Mouse (Mus musculus) forebrain, embryonic 16.5 days (tissue): ENCODE data around the gene Xcr1. TPM values are rescaled to one million over a fixed set of nuclear protein-coding genes. Genes with fewer than 3 reads are reported as not detected.

Experiments
- ATAC-seq: fragments of 200-750 bp; cut with Nextera tagmentation; 2 replicates; pipeline ENCODE4 v1.8.0; 2017; ENCODE audit warnings: mild to moderate bottlenecking, moderate library complexity
- H3K27ac ChIP-seq: fragments of 300-500 bp; sonication (generic); 2 replicates; pipeline ENCODE4 v1.5.1; 2014; ENCODE audit warnings: low read length, control low read depth
- H3K27me3 ChIP-seq: fragments of 300-500 bp; sonication (generic); replicated peaks from 2 replicates; pipeline ENCODE4 v1.6.1; 2014; ENCODE audit warnings: low read length; ENCODE audit not compliant: control insufficient read depth, insufficient read depth
- H3K36me3 ChIP-seq: fragments of 300-500 bp; sonication (generic); 2 replicates; pipeline ENCODE4 v1.6.1; 2014; ENCODE audit not compliant: control insufficient read depth, insufficient read depth
- H3K4me1 ChIP-seq: fragments of 300-500 bp; sonication (generic); replicated peaks from 2 replicates; pipeline ENCODE4 v1.6.1; 2014; ENCODE audit warnings: low read length; ENCODE audit not compliant: control insufficient read depth, insufficient read depth
- H3K4me2 ChIP-seq: fragments of 300-500 bp; sonication (generic); 2 replicates; pipeline ENCODE4 v1.6.1; 2014; ENCODE audit warnings: mild to moderate bottlenecking, low read length, control low read depth
- H3K4me3 ChIP-seq: fragments of 300-500 bp; sonication (generic); replicated peaks from 2 replicates; pipeline ENCODE4 v1.5.1; 2014; ENCODE audit warnings: mild to moderate bottlenecking, low read length, control low read depth
- H3K9ac ChIP-seq: fragments of 300-500 bp; sonication (generic); replicated peaks from 2 replicates; pipeline ENCODE4 v1.6.1; 2014; ENCODE audit warnings: low read depth, low read length, control low read depth
- H3K9me3 ChIP-seq: fragments of 300-500 bp; sonication (generic); 2 replicates; pipeline ENCODE4 v1.6.1; 2016; ENCODE audit warnings: low read length; ENCODE audit not compliant: control insufficient read depth
- WGBS: fragments of 180-500 bp; shearing (Covaris S2); extraction: QIAGEN DNeasy Blood & Tissue Kit; methylation state at CpG from one replicate; pipeline ENCODE4 v1.1.7; 2014; 5-methylcytosine and 5-hydroxymethylcytosine counted together
- polyA plus RNA-seq: library from polyadenylated mRNA; unstranded; fragments of >200 nt; fragmentation: Nextera tagmentation; extraction: Ambion mirVana; gene quantifications from 2 replicates; pipeline ENCODE4 v1.2.1, GENCODE M21; 2015

Gene Xcr1
- polyA plus RNA-seq, 1 experiment from 2014 or later = 0.06 TPM

- H3K4me1 ChIP-seq = no peaks in the 10 kb centered on the region
- H3K4me2 ChIP-seq = no peak overlapping the region
- no peaks in the 10 kb centered on the region for H3K9me3 ChIP-seq
- no peak for ATAC-seq
- no peak overlapping the region for H3K4me3 ChIP-seq
- no peaks in the 10 kb centered on the region for H3K27me3 ChIP-seq
- WGBS = 86% methylated on average over 3 of the region's 3 CpGs
- H3K36me3 ChIP-seq = peaks cover 14% of the 10 kb centered on the region
- H3K9ac ChIP-seq = no peak overlapping the region
- H3K27ac ChIP-seq = no peak overlapping the region
Measured at GRCm38 (mm10) chr9:123826631-123827030, 35.2 kb downstream of the Xcr1 start.

GRCm38 (mm10) chr9:123818601-123819000 is 43.2 kb downstream of the Xcr1 start:
- no peak for ATAC-seq
- H3K36me3 ChIP-seq = peaks cover 7% of the 10 kb centered on the region
- no peak overlapping the region for H3K27ac ChIP-seq
- no peaks in the 10 kb centered on the region for H3K4me1 ChIP-seq
- H3K9ac ChIP-seq = no peak overlapping the region
- H3K4me3 ChIP-seq = no peak overlapping the region
- H3K4me2 ChIP-seq = no peak overlapping the region
- H3K27me3 ChIP-seq = no peaks in the 10 kb centered on the region
- H3K9me3 ChIP-seq = no peaks in the 10 kb centered on the region
- WGBS = 82% methylated on average over 2 of the region's 2 CpGs

- Histone ChIP-seq H3K4me1 (no peaks in the 10 kb centered on the region), H3K4me2 (no peak overlapping the region), H3K36me3 (0 out of 2 replicates have a peak, but pooled peaks cover 2% of the 10 kb centered on the region), H3K27me3 (no peaks in the 10 kb centered on the region), H3K4me3 (no peak overlapping the region), H3K9me3 (no peaks in the 10 kb centered on the region), H3K9ac (no peak overlapping the region), H3K27ac (no peak overlapping the region)
- 100% methylated on average over 1 of the region's 1 CpGs for WGBS
- no peak for ATAC-seq
Measured at GRCm38 (mm10) chr9:123815996-123816395, 45.8 kb downstream of the Xcr1 start.

DNA sequence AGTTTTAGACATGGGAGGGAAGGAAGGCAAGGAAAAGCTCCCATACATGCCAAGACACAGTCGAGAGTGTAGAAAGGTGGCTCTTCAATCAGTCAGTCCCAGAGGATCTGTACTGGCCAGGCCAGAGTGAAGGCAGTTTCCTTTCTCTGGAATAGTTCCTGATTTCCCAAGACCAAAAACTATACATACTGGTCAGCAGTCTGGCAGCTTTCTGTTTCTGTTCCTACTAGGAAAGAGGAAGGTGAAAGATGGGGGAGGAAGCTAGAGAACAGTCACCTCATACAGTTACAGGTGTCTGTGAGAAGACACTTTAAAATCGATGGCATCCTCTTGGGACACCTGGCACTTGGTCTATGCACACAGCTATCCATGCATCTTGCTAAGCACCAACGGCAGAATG is 46.4 kb downstream of the Xcr1 start:
- no peak overlapping the region for H3K4me3 ChIP-seq
- ATAC-seq = no peak
- H3K9ac ChIP-seq = no peak overlapping the region
- no peaks in the 10 kb centered on the region for H3K4me1 ChIP-seq
- no peak overlapping the region for H3K4me2 ChIP-seq
- no peaks in the 10 kb centered on the region for H3K27me3 ChIP-seq
- H3K36me3 ChIP-seq = peaks cover 5% of the 10 kb centered on the region; the same call in 1 of the 2 replicates
- H3K27ac ChIP-seq = no peak overlapping the region
- H3K9me3 ChIP-seq = no peaks in the 10 kb centered on the region
- 88% methylated on average over 3 of the region's 3 CpGs for WGBS

GRCm38 (mm10) chr9:123814821-123815220 is 47.0 kb downstream of the Xcr1 start:
- Histone ChIP-seq H3K9me3 (no peaks in the 10 kb centered on the region), H3K9ac (no peak overlapping the region), H3K27me3 (no peaks in the 10 kb centered on the region), H3K36me3 (peaks cover 5% of the 10 kb centered on the region), H3K4me2 (no peak overlapping the region), H3K27ac (no peak overlapping the region), H3K4me3 (no peak overlapping the region), H3K4me1 (no peaks in the 10 kb centered on the region)
- ATAC-seq = no peak
- WGBS = 78% methylated on average over 4 of the region's 4 CpGs

- H3K27ac ChIP-seq = no peak overlapping the region
- ATAC-seq = no peak
Measured at GRCm38 (mm10) chr9:123814326-123814725, 47.5 kb downstream of the Xcr1 start.

GRCm38 (mm10) chr9:123811831-123812230 is 50.0 kb downstream of the Xcr1 start:
- no peak for ATAC-seq
- H3K9me3 ChIP-seq = no peaks in the 10 kb centered on the region
- no peaks in the 10 kb centered on the region for H3K27me3 ChIP-seq
- no peak overlapping the region for H3K4me2 ChIP-seq
- H3K27ac ChIP-seq = no peak overlapping the region
- H3K36me3 ChIP-seq = peaks cover 2% of the 10 kb centered on the region
- H3K9ac ChIP-seq = no peak overlapping the region
- H3K4me1 ChIP-seq = no peaks in the 10 kb centered on the region
- 92% methylated on average over 3 of the region's 3 CpGs for WGBS
- H3K4me3 ChIP-seq = no peak overlapping the region

More at GRCm38 (mm10) chr9:123814326-123814725, 47.5 kb downstream of the Xcr1 start:
- Histone ChIP-seq H3K9ac (no peak overlapping the region), H3K9me3 (no peaks in the 10 kb centered on the region), H3K4me3 (no peak overlapping the region), H3K4me2 (no peak overlapping the region), H3K36me3 (peaks cover 5% of the 10 kb centered on the region), H3K27me3 (no peaks in the 10 kb centered on the region), H3K4me1 (no peaks in the 10 kb centered on the region)
- WGBS = 56% methylated on average over 2 of the region's 2 CpGs

- no peak for ATAC-seq
- Histone ChIP-seq H3K4me3 (no peak overlapping the region), H3K36me3 (peaks cover 2% of the 10 kb centered on the region), H3K4me1 (no peaks in the 10 kb centered on the region), H3K27me3 (no peaks in the 10 kb centered on the region), H3K9ac (no peak overlapping the region), H3K4me2 (no peak overlapping the region), H3K27ac (no peak overlapping the region), H3K9me3 (no peaks in the 10 kb centered on the region)
- 87% methylated on average over 7 of the region's 7 CpGs for WGBS
Measured at GRCm38 (mm10) chr9:123808583-123808982, 53.2 kb downstream of the Xcr1 start.

GRCm38 (mm10) chr9:123806267-123806666 is 55.6 kb downstream of the Xcr1 start, which contains the start of gene Cxcr6:
TSS of gene Cxcr6 (plus strand) at chr9:123806475.
- Histone ChIP-seq H3K36me3 (peaks cover 2% of the 10 kb centered on the region), H3K9me3 (no peaks in the 10 kb centered on the region), H3K9ac (no peak within 1 kb of the TSS), H3K4me2 (no peak within 1 kb of the TSS), H3K27ac (no peak within 1 kb of the TSS), H3K4me1 (no peaks in the 10 kb centered on the region), H3K4me3 (no peak within 1 kb of the TSS), H3K27me3 (no peaks in the 10 kb centered on the region)
- no peak for ATAC-seq
- WGBS = 93% methylated on average over 5 of the region's 5 CpGs

- Histone ChIP-seq H3K4me3 (no peak overlapping the region), H3K9me3 (no peaks in the 10 kb centered on the region), H3K27ac (no peak overlapping the region), H3K27me3 (no peaks in the 10 kb centered on the region), H3K36me3 (no peaks in the 10 kb centered on the region; the same call in 1 of the 2 replicates), H3K4me1 (no peaks in the 10 kb centered on the region), H3K4me2 (no peak overlapping the region), H3K9ac (no peak overlapping the region)
- WGBS = 96% methylated on average over 2 of the region's 2 CpGs
- ATAC-seq = no peak
Measured at GRCm38 (mm10) chr9:123805241-123805640, 56.6 kb downstream of the Xcr1 start.
